Mouse (Mus musculus): Measurements from ENCODE around the gene Abtb2. TPM values are rescaled to one million over a fixed set of nuclear protein-coding genes. Genes with fewer than 3 reads are reported as not detected.
A peak's percentile ranks its signal among the peaks of the same experiment; 100 is the strongest.

The Abtb2 gene
- polyA plus RNA-seq, 1 experiment from 2014 or later, result 5.6 TPM

GRCm38 (mm10) chr2:103747891-103748290 lies 181.8 kb downstream of the Abtb2 start:
- no peak overlapping the region for H3K27ac ChIP-seq
- ATAC-seq (replicated peaks; ENCODE audit: low FRiP score, low read depth) (no peak), DNase-seq (ENCODE audit: low spot score) (no peak)
- peaks cover 25% of the 10 kb centered on the region for H3K36me3 ChIP-seq (ENCODE audit: insufficient read depth, low read length)
- H3K9ac ChIP-seq (ENCODE audit: low read depth, low read length), result no peak overlapping the region
- no peaks in the 10 kb centered on the region for H3K27me3 ChIP-seq (ENCODE audit: insufficient read depth, low read length)
- H3K4me1 ChIP-seq (replicated peaks; ENCODE audit: insufficient read depth, low read length), result no peaks in the 10 kb centered on the region
- no peak overlapping the region for H3K4me3 ChIP-seq (replicated peaks; ENCODE audit: low read depth, low read length)
- no peak overlapping the region for H3K4me2 ChIP-seq (ENCODE audit: low read length)
- H3K9me3 ChIP-seq (replicated peaks; ENCODE audit: low read length), result no peaks in the 10 kb centered on the region
- no peak for TF ChIP-seq CTCF (IDR thresholded peaks at IDR 0.05; ENCODE audit: low read depth)
- WGBS, result 81% methylated on average over 9 of the region's 9 CpGs

- no peaks in the 10 kb centered on the region for H3K4me1 ChIP-seq (replicated peaks; ENCODE audit: insufficient read depth, low read length)
- 58% methylated on average over 3 of the region's 3 CpGs for WGBS
Observed at GRCm38 (mm10) chr2:103749091-103749490, 183.0 kb downstream of the Abtb2 start.

GRCm38 (mm10) chr2:103751771-103752170 lies 185.7 kb downstream of the Abtb2 start:
- Histone ChIP-seq H3K36me3 (ENCODE audit: insufficient read depth, low read length) (peaks cover 25% of the 10 kb centered on the region), H3K4me2 (ENCODE audit: low read length) (no peak overlapping the region), H3K27ac (no peak overlapping the region), H3K9ac (ENCODE audit: low read depth, low read length) (no peak overlapping the region), H3K27me3 (ENCODE audit: insufficient read depth, low read length) (no peaks in the 10 kb centered on the region), H3K9me3 (replicated peaks; ENCODE audit: low read length) (no peaks in the 10 kb centered on the region), H3K4me1 (replicated peaks; ENCODE audit: insufficient read depth, low read length) (no peaks in the 10 kb centered on the region), H3K4me3 (replicated peaks; ENCODE audit: low read depth, low read length) (no peak overlapping the region)
- DNase-seq (ENCODE audit: low spot score), result no peak
- 97% methylated on average over 6 of the region's 6 CpGs for WGBS
- ATAC-seq (replicated peaks; ENCODE audit: low FRiP score, low read depth), result no peak
- TF ChIP-seq CTCF (IDR thresholded peaks at IDR 0.05; ENCODE audit: low read depth), result no peak

More at GRCm38 (mm10) chr2:103749091-103749490, 183.0 kb downstream of the Abtb2 start:
- Histone ChIP-seq H3K27me3 (ENCODE audit: insufficient read depth, low read length) (no peaks in the 10 kb centered on the region), H3K27ac (no peak overlapping the region), H3K36me3 (ENCODE audit: insufficient read depth, low read length) (peaks cover 25% of the 10 kb centered on the region), H3K4me2 (ENCODE audit: low read length) (no peak overlapping the region), H3K4me3 (replicated peaks; ENCODE audit: low read depth, low read length) (no peak overlapping the region), H3K9me3 (replicated peaks; ENCODE audit: low read length) (no peaks in the 10 kb centered on the region), H3K9ac (ENCODE audit: low read depth, low read length) (no peak overlapping the region)
- TF ChIP-seq CTCF (IDR thresholded peaks at IDR 0.05; ENCODE audit: low read depth), result no peak
- no peak for DNase-seq (ENCODE audit: low spot score)
- no peak for ATAC-seq (replicated peaks; ENCODE audit: low FRiP score, low read depth)

GRCm38 (mm10) chr2:103754614-103755013 lies 188.5 kb downstream of the Abtb2 start:
- Histone ChIP-seq H3K4me3 (replicated peaks; ENCODE audit: low read depth, low read length) (no peak overlapping the region), H3K27ac (no peak overlapping the region), H3K9ac (ENCODE audit: low read depth, low read length) (no peak overlapping the region), H3K9me3 (replicated peaks; ENCODE audit: low read length) (no peaks in the 10 kb centered on the region), H3K27me3 (ENCODE audit: insufficient read depth, low read length) (no peaks in the 10 kb centered on the region), H3K36me3 (ENCODE audit: insufficient read depth, low read length) (peaks cover 14% of the 10 kb centered on the region), H3K4me2 (ENCODE audit: low read length) (no peak overlapping the region), H3K4me1 (replicated peaks; ENCODE audit: insufficient read depth, low read length) (no peaks in the 10 kb centered on the region)
- WGBS, result 81% methylated on average over 3 of the region's 3 CpGs
- TF ChIP-seq CTCF (IDR thresholded peaks at IDR 0.05; ENCODE audit: low read depth), result no peak
- ATAC-seq (replicated peaks; ENCODE audit: low FRiP score, low read depth) (no peak), DNase-seq (ENCODE audit: low spot score) (no peak)

- Histone ChIP-seq H3K27me3 (ENCODE audit: insufficient read depth, low read length) (no peaks in the 10 kb centered on the region), H3K36me3 (ENCODE audit: insufficient read depth, low read length) (peaks cover 9% of the 10 kb centered on the region), H3K27ac (no peak overlapping the region), H3K9ac (ENCODE audit: low read depth, low read length) (no peak overlapping the region), H3K4me2 (ENCODE audit: low read length) (no peak overlapping the region), H3K4me3 (replicated peaks; ENCODE audit: low read depth, low read length) (no peak overlapping the region), H3K9me3 (replicated peaks; ENCODE audit: low read length) (no peaks in the 10 kb centered on the region), H3K4me1 (replicated peaks; ENCODE audit: insufficient read depth, low read length) (no peaks in the 10 kb centered on the region)
- ATAC-seq (replicated peaks; ENCODE audit: low FRiP score, low read depth) (no peak), DNase-seq (ENCODE audit: low spot score) (no peak)
- TF ChIP-seq CTCF (IDR thresholded peaks at IDR 0.05; ENCODE audit: low read depth), result no peak
- 87% methylated on average over 9 of the region's 9 CpGs for WGBS
Observed at GRCm38 (mm10) chr2:103755458-103756085, 189.5 kb downstream of the Abtb2 start.

- Histone ChIP-seq H3K4me1 (replicated peaks; ENCODE audit: insufficient read depth, low read length) (0 out of 2 replicates have a peak, but pooled peaks cover 8% of the 10 kb centered on the region), H3K27ac (peak overlapping the region; percentile 74), H3K4me3 (replicated peaks; ENCODE audit: low read depth, low read length) (peak overlapping the region; percentile 70), H3K36me3 (ENCODE audit: insufficient read depth, low read length) (no peaks in the 10 kb centered on the region), H3K4me2 (ENCODE audit: low read length) (peak overlapping the region; percentile 93), H3K9me3 (replicated peaks; ENCODE audit: low read length) (no peaks in the 10 kb centered on the region), H3K27me3 (ENCODE audit: insufficient read depth, low read length) (no peaks in the 10 kb centered on the region), H3K9ac (ENCODE audit: low read depth, low read length) (peak overlapping the region; percentile 72)
- WGBS, result 1% methylated on average over 12 of the region's 12 CpGs
- ATAC-seq (replicated peaks; ENCODE audit: low FRiP score, low read depth) (peak; percentile 34), DNase-seq (ENCODE audit: low spot score) (peak; percentile 30)
- no peak for TF ChIP-seq CTCF (IDR thresholded peaks at IDR 0.05; ENCODE audit: low read depth)
Observed at GRCm38 (mm10) chr2:103760421-103760820, 194.3 kb downstream of the Abtb2 start.

Measured in kidney, postnatal 0 days (tissue).